Mouse (Mus musculus) heart, postnatal 10 days (tissue): ENCODE data around the gene Tra2a. TPM values are rescaled to one million over a fixed set of nuclear protein-coding genes. Genes with fewer than 3 reads are reported as not detected.
A peak's percentile ranks its signal among the peaks of the same experiment; 100 is the strongest.
"Not testable (repeated sequence)": the region's sequence is repeated elsewhere in the genome, so short reads cannot be mapped to it uniquely, and the experiment has no call there.

Experiments
- DNase-seq, 2 experiments: peaks; one replicate each; pipeline ENCODE4 v3.0.0; 2021
- intact Hi-C: fragments of 180-260 bp; cut with DNase I; formaldehyde crosslinking; loops from one replicate; pipeline ENCODE4 v1.15.1; 2025
- total RNA-seq, 2 experiments: library from RNA; stranded (reverse); gene quantifications; 2 replicates each; pipeline ENCODE4 v1.2.3; 2021

Gene Tra2a
- 10 to 100 TPM; 28.1 to 36.9 TPM for total RNA-seq

- intact Hi-C loops: no loop called here
- DNase-seq: peak; percentile 98 to 99
Measured at GRCm38 (mm10) chr6:49263847-49264243, at the start of gene Tra2a. Gene Tra2a, minus strand, starts transcription at chr6:49264033.

- no peak for DNase-seq
- intact Hi-C loops: no loop called here
Measured at GRCm38 (mm10) chr6:49298286-49298685, 34.5 kb upstream of the Tra2a start.

- intact Hi-C loops: no loop called here
- DNase-seq: peak; percentile 74 to 78
Measured at GRCm38 (mm10) chr6:49282122-49282521, 18.3 kb upstream of the Tra2a start.

GRCm38 (mm10) chr6:49280942-49281341, 17.1 kb upstream of the Tra2a start:
- intact Hi-C loops: no loop called here

GRCm38 (mm10) chr6:49275296-49275695, 11.5 kb upstream of the Tra2a start:
- no peak for DNase-seq
- intact Hi-C loops: no loop called here

More at GRCm38 (mm10) chr6:49280942-49281341, 17.1 kb upstream of the Tra2a start:
- DNase-seq: no peak

- DNase-seq: no peak
- intact Hi-C loops: no loop called here
Measured at GRCm38 (mm10) chr6:49274416-49275091, 10.7 kb upstream of the Tra2a start.

- no peak for DNase-seq
- intact Hi-C loops: no loop called here
Measured at GRCm38 (mm10) chr6:49273934-49274333, 10.1 kb upstream of the Tra2a start.

- intact Hi-C loops: no loop called here
Measured at GRCm38 (mm10) chr6:49272863-49273262, 9.0 kb upstream of the Tra2a start.

GRCm38 (mm10) chr6:49271815-49272214, 8.0 kb upstream of the Tra2a start:
- intact Hi-C loops: no loop called here
- no peak for DNase-seq

More at GRCm38 (mm10) chr6:49272863-49273262, 9.0 kb upstream of the Tra2a start:
- DNase-seq: no peak

- no peak for DNase-seq
- intact Hi-C loops: loop anchor here (1.0 to 2.0 kb wide), 3 partner anchors 49 to 128 kb away; partner anchors contain the start of genes Ccdc126 and Fam221a
Measured at GRCm38 (mm10) chr6:49269923-49270322, 6.1 kb upstream of the Tra2a start.

GRCm38 (mm10) chr6:49269200-49269599, 5.4 kb upstream of the Tra2a start:
- intact Hi-C loops: loop anchor here (1.0 to 2.0 kb wide), 3 partner anchors 50 to 129 kb away; partner anchors contain the start of genes Ccdc126 and Fam221a
- peak; percentile 83 to 92 for DNase-seq

GRCm38 (mm10) chr6:49267686-49268085, 3.9 kb upstream of the Tra2a start:
- intact Hi-C loops: loop anchor here (2.0 kb wide), 2 partner anchors 51 to 99 kb away; partner anchors contain the start of genes Ccdc126 and Fam221a
- no peak for DNase-seq

- DNase-seq, intact Hi-C loops: not testable (repeated sequence)
Measured at GRCm38 (mm10) chr6:49265207-49265606, 1.4 kb upstream of the Tra2a start.

- DNase-seq, intact Hi-C loops: not testable (repeated sequence)
Measured at GRCm38 (mm10) chr6:49264446-49264845, 613 bp upstream of the Tra2a start.

GRCm38 (mm10) chr6:49263081-49263846, 569 bp downstream of the Tra2a start:
- intact Hi-C loops: no loop called here
- peak; percentile 70 to 71 for DNase-seq

- intact Hi-C loops: no loop called here
- peak; percentile 29 to 35 for DNase-seq
Measured at GRCm38 (mm10) chr6:49262421-49262820, 1.4 kb downstream of the Tra2a start.

GRCm38 (mm10) chr6:49259711-49260110, 4.1 kb downstream of the Tra2a start:
- intact Hi-C loops: no loop called here
- no peak for DNase-seq

GRCm38 (mm10) chr6:49257880-49258279, 6.0 kb downstream of the Tra2a start:
- DNase-seq: no peak
- intact Hi-C loops: no loop called here

- intact Hi-C loops: no loop called here
- DNase-seq: no peak
Measured at GRCm38 (mm10) chr6:49252207-49252606, 11.6 kb downstream of the Tra2a start.

- no peak for DNase-seq
- intact Hi-C loops: no loop called here
Measured at GRCm38 (mm10) chr6:49251199-49251598, 12.6 kb downstream of the Tra2a start.

- DNase-seq: peak; percentile 24 to 42
- intact Hi-C loops: no loop called here
Measured at GRCm38 (mm10) chr6:49247246-49247645, 16.6 kb downstream of the Tra2a start.

- intact Hi-C loops: no loop called here
- DNase-seq: no peak
Measured at GRCm38 (mm10) chr6:49242331-49242730, 21.5 kb downstream of the Tra2a start.
